Mouse (Mus musculus) ES-Bruce4 (cell line): Measurements from ENCODE around the gene Dennd2c.

ENCODE experiments used
- CTCF ChIP-seq: IDR thresholded peaks from one replicate; pipeline ENCODE4 v1.8.1; 2011; ENCODE audit warnings: low read depth, low read length
- EP300 ChIP-seq: IDR thresholded peaks from 2 replicates; pipeline ENCODE4 v1.6.1; 2011; ENCODE audit warnings: low read depth, low read length; ENCODE audit not compliant: insufficient read depth
- POLR2A ChIP-seq: IDR thresholded peaks from one replicate; pipeline ENCODE4 v1.8.1; 2011; ENCODE audit warnings: low read length; ENCODE audit not compliant: insufficient read depth

- TF ChIP-seq POLR2A (no peak), CTCF (no peak), EP300 (no peak)
These were observed 105.8 kb downstream of the Dennd2c start for GRCm38 (mm10) chr3:103208237-103208636.
